Mouse (Mus musculus): ENCODE results near the gene Stpg3. TPM values are rescaled to one million over a fixed set of nuclear protein-coding genes. Genes with fewer than 3 reads are reported as not detected.

Stpg3 gene
- polyA plus RNA-seq, 1 experiment from 2014 or later: not detected

GRCm38 (mm10) chr2:25224766-25225752, 10.6 kb upstream of the Stpg3 start:
- Histone ChIP-seq H3K4me1 (peaks cover 27% of the 10 kb centered on the region), H3K27me3 (0 out of 2 replicates have a peak, but pooled peaks cover 6% of the 10 kb centered on the region), H3K9me3 (no peaks in the 10 kb centered on the region), H3K36me3 (peaks cover 11% of the 10 kb centered on the region), H3K4me3 (peak overlapping the region; percentile 94), H3K27ac (peak overlapping the region; percentile 98), H3K4me2 (peak overlapping the region; percentile 41), H3K9ac (peak overlapping the region; percentile 44; the same call in 1 of the 2 replicates)
- ATAC-seq (ENCODE audit: insufficient number of reproducible peaks, low FRiP score, low TSS enrichment, low read depth): peak; percentile 97
- WGBS: 2% methylated on average over 41 of the region's 41 CpGs

DNA sequence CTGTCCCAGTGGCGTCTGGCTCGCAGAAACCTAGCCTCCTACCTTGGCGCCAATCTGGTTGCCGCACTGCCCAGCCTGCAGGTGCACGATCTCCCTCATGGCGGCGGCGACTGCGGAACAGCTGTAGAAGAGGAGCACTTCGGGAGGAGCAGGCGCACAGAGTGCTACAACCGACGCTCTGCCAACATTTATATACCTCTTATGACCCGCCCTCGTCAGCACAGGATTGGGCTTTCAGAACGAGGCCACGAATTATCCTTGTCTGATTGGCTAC, 10.0 kb upstream of the Stpg3 start, which contains the start of gene Tubb4b:
Tubb4b (minus strand) TSS at position 211 of the 274 bp plus-strand sequence.
- no peaks in the 10 kb centered on the region for H3K9me3 ChIP-seq
- peak within 1 kb of the TSS; percentile 93 for H3K9ac ChIP-seq
- peaks cover 11% of the 10 kb centered on the region for H3K36me3 ChIP-seq
- 0% methylated on average over 17 of the region's 17 CpGs for WGBS
- H3K4me3 ChIP-seq: peak within 1 kb of the TSS; percentile 94
- H3K4me1 ChIP-seq: peaks cover 27% of the 10 kb centered on the region
- peak within 1 kb of the TSS; percentile 98 for H3K27ac ChIP-seq
- ATAC-seq (ENCODE audit: insufficient number of reproducible peaks, low FRiP score, low TSS enrichment, low read depth): no peak
- H3K4me2 ChIP-seq: peak within 1 kb of the TSS; percentile 86
- H3K27me3 ChIP-seq: no peaks in the 10 kb centered on the region

DNA sequence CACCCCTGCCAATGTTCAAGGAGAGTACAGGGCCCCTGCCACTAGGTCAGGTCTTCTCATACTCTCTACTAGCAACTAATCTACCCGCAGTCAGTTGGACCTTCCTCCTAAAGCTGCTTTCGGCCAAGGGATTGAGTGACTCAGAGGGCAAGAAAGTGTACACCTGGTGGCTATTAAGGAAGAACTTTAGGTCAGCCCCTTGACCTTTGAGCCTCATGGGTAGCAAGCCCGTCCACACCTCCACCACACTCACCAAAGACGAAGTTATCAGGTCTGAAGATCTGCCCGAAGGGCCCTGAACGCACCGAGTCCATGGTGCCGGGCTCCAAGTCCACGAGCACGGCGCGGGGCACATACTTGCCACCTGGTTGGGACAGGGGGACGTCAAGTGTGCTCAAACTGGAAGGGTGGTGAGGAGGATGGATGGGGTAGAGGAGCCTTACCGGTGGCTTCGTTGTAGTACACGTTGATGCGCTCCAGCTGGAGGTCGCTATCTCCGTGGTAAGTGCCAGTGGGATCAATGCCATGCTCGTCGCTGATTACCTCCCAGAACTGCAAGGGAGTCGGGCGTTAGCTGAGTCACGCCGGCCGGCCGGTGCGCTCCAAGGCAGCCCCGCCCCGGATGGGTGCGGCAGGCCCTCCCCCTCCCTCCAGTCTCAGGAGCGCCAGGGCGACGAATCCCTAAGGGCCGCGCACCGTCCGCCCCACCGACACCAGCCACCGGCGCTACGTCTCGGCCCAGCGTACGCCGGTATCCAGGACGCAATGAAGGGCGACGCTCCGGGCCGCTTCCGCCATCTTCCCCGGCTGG, 9.4 kb upstream of the Stpg3 start:
- peak overlapping the region; percentile 95 for H3K27ac ChIP-seq
- H3K9ac ChIP-seq: peak overlapping the region; percentile 93
- H3K27me3 ChIP-seq: no peaks in the 10 kb centered on the region
- peaks cover 11% of the 10 kb centered on the region for H3K36me3 ChIP-seq
- peak overlapping the region; percentile 86 for H3K4me2 ChIP-seq
- H3K9me3 ChIP-seq: no peaks in the 10 kb centered on the region
- H3K4me1 ChIP-seq: peaks cover 24% of the 10 kb centered on the region
- 0 out of 2 replicates have a peak, but pooled peaks have one; percentile 2 for ATAC-seq (ENCODE audit: insufficient number of reproducible peaks, low FRiP score, low TSS enrichment, low read depth)
- under 1% methylated on average over 48 of the region's 53 CpGs for WGBS
- H3K4me3 ChIP-seq: peak overlapping the region; percentile 94

DNA sequence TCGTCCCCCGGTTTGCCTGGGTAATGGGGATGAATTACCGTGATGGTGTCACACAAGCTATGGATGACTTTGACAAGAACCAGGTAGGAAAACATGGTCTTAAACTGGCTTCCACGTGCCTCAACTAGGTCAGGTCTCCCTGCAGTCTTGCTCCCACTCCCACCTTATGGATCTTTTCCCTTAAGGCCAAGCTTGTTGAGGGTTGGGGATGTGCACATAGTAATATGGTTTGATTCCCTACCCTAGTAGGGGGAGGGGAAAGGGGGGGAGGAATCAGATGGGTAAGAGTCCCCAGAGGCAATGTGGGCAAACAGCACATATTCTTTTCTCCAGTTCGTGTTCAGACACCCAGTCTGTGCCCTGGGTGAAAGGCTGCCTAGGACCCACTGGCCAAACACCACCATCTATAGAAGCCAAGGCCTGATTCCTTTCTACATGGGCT, 6.9 kb upstream of the Stpg3 start:
- Histone ChIP-seq H3K27me3 (no peaks in the 10 kb centered on the region), H3K4me1 (peaks cover 16% of the 10 kb centered on the region), H3K4me2 (no peak overlapping the region), H3K27ac (no peak overlapping the region), H3K9ac (no peak overlapping the region), H3K9me3 (no peaks in the 10 kb centered on the region), H3K36me3 (peaks cover 11% of the 10 kb centered on the region), H3K4me3 (no peak overlapping the region)
- 70% methylated on average over 5 of the region's 5 CpGs for WGBS
- ATAC-seq (ENCODE audit: insufficient number of reproducible peaks, low FRiP score, low TSS enrichment, low read depth): no peak

DNA sequence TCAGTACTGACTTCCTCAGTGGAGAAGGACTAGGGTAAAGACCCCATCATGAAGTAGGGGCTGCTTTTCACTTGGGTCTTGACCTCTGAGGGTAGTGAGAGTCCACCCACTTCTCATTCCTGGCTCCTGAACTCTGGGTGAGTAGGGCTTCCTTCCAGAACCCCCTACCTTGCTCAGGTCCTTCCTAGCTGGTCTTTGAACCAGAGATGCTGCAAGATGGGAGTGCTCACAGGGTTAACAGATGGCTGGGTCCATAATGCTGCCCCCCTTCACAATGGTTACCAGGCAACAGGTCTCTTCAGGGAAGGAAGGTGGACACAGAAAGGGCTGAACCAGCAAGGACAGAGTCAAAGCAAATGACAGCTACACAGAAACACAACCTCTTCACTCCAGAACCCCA, 4.0 kb upstream of the Stpg3 start, which contains the start of gene Fam166a:
Fam166a (plus strand) TSS at position 301 of the 400 bp plus-strand sequence.
- no peak within 1 kb of the TSS for H3K4me3 ChIP-seq
- ATAC-seq (ENCODE audit: insufficient number of reproducible peaks, low FRiP score, low TSS enrichment, low read depth): no peak
- no peak within 1 kb of the TSS for H3K4me2 ChIP-seq
- peaks cover 11% of the 10 kb centered on the region for H3K36me3 ChIP-seq
- no peak within 1 kb of the TSS for H3K27ac ChIP-seq
- peaks cover 3% of the 10 kb centered on the region for H3K4me1 ChIP-seq
- H3K9me3 ChIP-seq: no peaks in the 10 kb centered on the region
- 0 out of 2 replicates have a peak, but pooled peaks cover 4% of the 10 kb centered on the region for H3K27me3 ChIP-seq
- no peak within 1 kb of the TSS for H3K9ac ChIP-seq

DNA sequence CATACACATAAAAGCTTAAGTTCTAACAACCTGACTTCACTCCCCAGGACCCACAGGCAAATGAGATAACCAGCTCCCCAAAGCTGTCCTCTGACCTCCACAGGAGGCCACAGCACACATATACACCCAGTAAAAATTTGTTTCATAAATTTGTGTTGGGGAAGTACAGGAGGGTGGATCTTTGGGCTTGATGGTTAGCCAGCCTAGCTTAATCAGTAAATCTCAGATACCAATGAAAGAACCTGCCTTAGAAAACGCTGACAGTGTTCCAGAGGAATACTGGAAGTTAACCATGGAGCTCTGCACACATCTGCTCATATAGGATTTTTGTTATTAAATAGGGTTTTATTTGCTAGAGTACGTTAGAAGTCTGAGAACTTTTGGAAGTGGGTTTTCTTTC, 3.2 kb upstream of the Stpg3 start:
- no peaks in the 10 kb centered on the region for H3K4me1 ChIP-seq
- no peaks in the 10 kb centered on the region for H3K9me3 ChIP-seq
- no peak overlapping the region for H3K27ac ChIP-seq
- WGBS: 59% methylated on average over 2 of the region's 2 CpGs
- peaks cover 11% of the 10 kb centered on the region for H3K36me3 ChIP-seq
- no peak overlapping the region for H3K9ac ChIP-seq
- no peak overlapping the region for H3K4me3 ChIP-seq
- ATAC-seq (ENCODE audit: insufficient number of reproducible peaks, low FRiP score, low TSS enrichment, low read depth): no peak
- no peak overlapping the region for H3K4me2 ChIP-seq
- H3K27me3 ChIP-seq: 0 out of 2 replicates have a peak, but pooled peaks cover 4% of the 10 kb centered on the region

- H3K4me3 ChIP-seq: no peak overlapping the region
- peaks cover 19% of the 10 kb centered on the region for H3K4me1 ChIP-seq
- no peaks in the 10 kb centered on the region for H3K9me3 ChIP-seq
- 0 out of 2 replicates have a peak, but pooled peaks cover 4% of the 10 kb centered on the region for H3K27me3 ChIP-seq
- no peak overlapping the region for H3K27ac ChIP-seq
- H3K36me3 ChIP-seq: peaks cover 8% of the 10 kb centered on the region
- ATAC-seq (ENCODE audit: insufficient number of reproducible peaks, low FRiP score, low TSS enrichment, low read depth): no peak
- H3K4me2 ChIP-seq: no peak overlapping the region
- 63% methylated on average over 23 of the region's 23 CpGs for WGBS
- H3K9ac ChIP-seq: no peak overlapping the region
These were observed 1.1 kb downstream of the Stpg3 start for GRCm38 (mm10) chr2:25213266-25213865.

- Histone ChIP-seq H3K36me3 (peaks cover 28% of the 10 kb centered on the region), H3K4me2 (peak within 1 kb of the TSS; percentile 59), H3K27ac (peak within 1 kb of the TSS; percentile 93), H3K4me1 (peaks cover 19% of the 10 kb centered on the region), H3K9ac (peak within 1 kb of the TSS; percentile 80), H3K9me3 (no peaks in the 10 kb centered on the region), H3K4me3 (peak within 1 kb of the TSS; percentile 86), H3K27me3 (0 out of 2 replicates have a peak, but pooled peaks cover 4% of the 10 kb centered on the region)
- WGBS: under 1% methylated on average over 44 of the region's 44 CpGs
- ATAC-seq (ENCODE audit: insufficient number of reproducible peaks, low FRiP score, low TSS enrichment, low read depth): peak; percentile 86
These were observed 3.2 kb downstream of the Stpg3 start, which contains the start of gene Nelfb for GRCm38 (mm10) chr2:25211121-25211670. Gene Nelfb, minus strand, starts transcription at chr2:25211489.

- peak overlapping the region; percentile 80 for H3K9ac ChIP-seq
- WGBS: under 1% methylated on average over 24 of the region's 24 CpGs
- 0 out of 2 replicates have a peak, but pooled peaks cover 4% of the 10 kb centered on the region for H3K27me3 ChIP-seq
- no peak for ATAC-seq (ENCODE audit: insufficient number of reproducible peaks, low FRiP score, low TSS enrichment, low read depth)
- H3K4me2 ChIP-seq: peak overlapping the region; percentile 59
- peak overlapping the region; percentile 93 for H3K27ac ChIP-seq
- peaks cover 19% of the 10 kb centered on the region for H3K4me1 ChIP-seq
- peak overlapping the region; percentile 86 for H3K4me3 ChIP-seq
- no peaks in the 10 kb centered on the region for H3K9me3 ChIP-seq
- H3K36me3 ChIP-seq: peaks cover 33% of the 10 kb centered on the region
These were observed 3.8 kb downstream of the Stpg3 start for GRCm38 (mm10) chr2:25210686-25211085.

DNA sequence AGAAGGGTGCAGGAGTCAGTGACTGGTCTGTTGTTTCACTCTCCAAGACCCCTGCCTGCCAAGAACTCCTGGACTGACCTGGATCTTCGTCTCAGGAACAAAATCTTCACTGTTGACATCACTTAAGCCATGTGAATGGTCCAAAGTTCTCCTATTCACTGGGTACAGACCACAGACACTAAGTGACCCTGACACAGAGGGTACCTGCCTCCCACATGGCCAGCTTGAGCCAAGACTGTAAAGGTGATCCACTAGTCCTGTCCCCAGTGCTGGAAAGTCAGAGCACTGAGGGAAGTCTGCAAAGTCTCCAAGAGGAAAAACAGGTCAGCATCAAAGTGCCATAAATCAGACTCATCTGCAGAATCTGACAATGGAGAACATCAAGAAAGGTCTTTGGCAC, 6.8 kb downstream of the Stpg3 start:
- Histone ChIP-seq H3K9me3 (no peaks in the 10 kb centered on the region), H3K4me2 (no peak overlapping the region), H3K36me3 (peaks cover 64% of the 10 kb centered on the region), H3K27me3 (no peaks in the 10 kb centered on the region), H3K4me3 (no peak overlapping the region), H3K9ac (no peak overlapping the region), H3K4me1 (peaks cover 19% of the 10 kb centered on the region), H3K27ac (no peak overlapping the region)
- no peak for ATAC-seq (ENCODE audit: insufficient number of reproducible peaks, low FRiP score, low TSS enrichment, low read depth)
- WGBS: 90% methylated on average over 1 of the region's 1 CpGs

DNA sequence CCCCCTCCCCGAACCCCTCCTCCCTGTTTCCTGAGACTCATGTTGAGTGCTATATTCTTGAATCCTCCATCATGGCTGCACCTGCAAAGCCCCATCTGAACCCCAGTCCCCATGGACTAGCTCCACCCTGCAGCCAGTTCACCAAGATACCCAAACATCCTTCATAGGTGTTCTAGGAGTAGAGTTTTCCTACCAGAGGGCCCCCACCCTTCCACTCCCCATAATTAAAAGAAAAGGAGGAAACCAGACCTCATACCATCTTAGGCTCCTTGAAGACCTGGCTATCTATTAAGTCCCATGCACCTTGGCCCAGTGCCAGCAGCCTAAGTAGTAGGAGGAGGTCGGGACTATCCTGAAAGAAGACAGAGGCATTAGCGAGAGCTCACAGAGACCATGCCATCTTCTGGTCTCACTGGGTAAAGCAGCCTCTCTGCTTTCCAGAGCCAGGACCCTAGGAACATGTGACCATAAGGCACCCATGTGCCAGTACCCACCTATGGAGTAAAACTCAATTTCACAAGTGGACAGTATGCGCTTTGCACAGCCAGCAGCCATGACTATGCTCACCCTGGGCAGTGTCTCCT, 10.7 kb downstream of the Stpg3 start:
- 76% methylated on average over 4 of the region's 4 CpGs for WGBS
- ATAC-seq (ENCODE audit: insufficient number of reproducible peaks, low FRiP score, low TSS enrichment, low read depth): no peak
- H3K4me2 ChIP-seq: no peak overlapping the region
- H3K4me1 ChIP-seq: no peaks in the 10 kb centered on the region
- H3K27me3 ChIP-seq: no peaks in the 10 kb centered on the region
- no peaks in the 10 kb centered on the region for H3K9me3 ChIP-seq
- H3K27ac ChIP-seq: no peak overlapping the region
- H3K9ac ChIP-seq: no peak overlapping the region
- peaks cover 98% of the 10 kb centered on the region for H3K36me3 ChIP-seq
- H3K4me3 ChIP-seq: no peak overlapping the region

All from limb, embryonic 15.5 days (tissue).